Mouse (Mus musculus) brain, embryonic 14.5 days (tissue): ENCODE measurements around the gene Olfr1256.

Experiments used
- CTCF ChIP-seq: fragments of 200-500 bp; IDR thresholded peaks from 2 replicates; pipeline ENCODE4 v1.5.1; 2012; ENCODE audit warnings: inconsistent platforms, mild to moderate bottlenecking, moderate library complexity, borderline replicate concordance; ENCODE audit not compliant: insufficient read depth, insufficient read length; ENCODE audit errors: extremely low read depth
- POLR2A ChIP-seq: fragments of 200-500 bp; IDR thresholded peaks from 2 replicates; pipeline ENCODE4 v1.6.1; 2012; ENCODE audit warnings: mild to moderate bottlenecking, inconsistent platforms, borderline replicate concordance; ENCODE audit not compliant: poor library complexity, insufficient read depth, insufficient read length, severe bottlenecking; ENCODE audit errors: extremely low read depth

DNA sequence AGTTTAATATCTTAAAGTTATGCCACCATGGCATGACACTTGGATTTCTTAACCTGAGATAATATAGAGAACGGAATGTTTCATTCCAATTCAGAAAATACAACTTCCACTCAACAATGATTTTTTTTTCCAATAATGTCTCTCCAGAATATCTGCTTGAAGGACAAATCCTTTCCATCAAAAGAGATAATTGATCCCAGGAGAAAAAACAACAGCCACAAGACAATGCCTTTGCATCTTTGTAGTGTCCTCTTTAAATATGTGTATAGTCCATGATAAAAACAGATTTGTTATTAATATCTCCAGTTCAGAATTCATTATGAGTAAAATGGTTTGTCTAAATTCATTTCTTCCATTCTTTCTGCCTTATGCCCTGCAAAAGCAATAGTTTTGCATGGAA lies 36.8 kb upstream of the Olfr1256 start, which contains the start of gene Olfr1257:
- TF ChIP-seq POLR2A = no peak
- TF ChIP-seq CTCF = no peak
